Mouse (Mus musculus): ENCODE results near the gene Copb1. TPM values are rescaled to one million over a fixed set of nuclear protein-coding genes. Genes with fewer than 3 reads are reported as not detected.

The Copb1 gene
- polyA plus RNA-seq, 1 experiment from 2014 or later: 105 TPM

GRCm38 (mm10) chr7:114290078-114290506, 35.6 kb upstream of the Copb1 start:
- Histone ChIP-seq H3K9me3 (replicated peaks; ENCODE audit: control insufficient read depth, low read length) (no peaks in the 10 kb centered on the region), H3K27me3 (replicated peaks; ENCODE audit: control insufficient read depth, insufficient read depth, low read length) (no peaks in the 10 kb centered on the region), H3K36me3 (ENCODE audit: control insufficient read depth, insufficient read depth, low read length) (no peaks in the 10 kb centered on the region), H3K4me1 (ENCODE audit: control insufficient read depth, insufficient read depth, low read length) (peaks cover 2% of the 10 kb centered on the region; the same call in 1 of the 2 replicates), H3K4me3 (ENCODE audit: low read depth, low read length) (no peak overlapping the region), H3K4me2 (ENCODE audit: low read length) (no peak overlapping the region), H3K9ac (ENCODE audit: low read length) (no peak overlapping the region), H3K27ac (ENCODE audit: low read depth, low read length) (peak overlapping the region; percentile 1; the same call in 1 of the 2 replicates)
- DNase-seq (ENCODE audit: low spot score): peak; percentile 61
- WGBS: 58% methylated on average over 5 of the region's 5 CpGs
- peak; percentile 68; the same call in 1 of the 2 replicates for ATAC-seq

- Histone ChIP-seq H3K4me3 (ENCODE audit: low read depth, low read length) (no peak overlapping the region), H3K27ac (ENCODE audit: low read depth, low read length) (no peak overlapping the region), H3K9ac (ENCODE audit: low read length) (no peak overlapping the region), H3K36me3 (ENCODE audit: control insufficient read depth, insufficient read depth, low read length) (no peaks in the 10 kb centered on the region), H3K27me3 (replicated peaks; ENCODE audit: control insufficient read depth, insufficient read depth, low read length) (no peaks in the 10 kb centered on the region), H3K4me2 (ENCODE audit: low read length) (no peak overlapping the region), H3K4me1 (ENCODE audit: control insufficient read depth, insufficient read depth, low read length) (no peaks in the 10 kb centered on the region), H3K9me3 (replicated peaks; ENCODE audit: control insufficient read depth, low read length) (no peaks in the 10 kb centered on the region)
- DNase-seq (ENCODE audit: low spot score): no peak
- no peak for ATAC-seq
- WGBS: 93% methylated on average over 14 of the region's 14 CpGs
Measured at GRCm38 (mm10) chr7:114284296-114284910, 29.9 kb upstream of the Copb1 start.

- H3K9me3 ChIP-seq (replicated peaks; ENCODE audit: control insufficient read depth, low read length): no peaks in the 10 kb centered on the region
- H3K4me2 ChIP-seq (ENCODE audit: low read length): no peak overlapping the region
- DNase-seq (ENCODE audit: low spot score): no peak
- H3K27me3 ChIP-seq (replicated peaks; ENCODE audit: control insufficient read depth, insufficient read depth, low read length): no peaks in the 10 kb centered on the region
- no peak for ATAC-seq
- H3K27ac ChIP-seq (ENCODE audit: low read depth, low read length): no peak overlapping the region
- WGBS: 84% methylated on average over 9 of the region's 9 CpGs
- no peaks in the 10 kb centered on the region for H3K36me3 ChIP-seq (ENCODE audit: control insufficient read depth, insufficient read depth, low read length)
- no peak overlapping the region for H3K9ac ChIP-seq (ENCODE audit: low read length)
- H3K4me3 ChIP-seq (ENCODE audit: low read depth, low read length): no peak overlapping the region
- no peaks in the 10 kb centered on the region for H3K4me1 ChIP-seq (ENCODE audit: control insufficient read depth, insufficient read depth, low read length)
Measured at GRCm38 (mm10) chr7:114283006-114283405, 28.5 kb upstream of the Copb1 start.

GRCm38 (mm10) chr7:114281671-114282070, 27.2 kb upstream of the Copb1 start:
- Histone ChIP-seq H3K4me2 (ENCODE audit: low read length) (no peak overlapping the region), H3K27ac (ENCODE audit: low read depth, low read length) (no peak overlapping the region), H3K4me1 (ENCODE audit: control insufficient read depth, insufficient read depth, low read length) (no peaks in the 10 kb centered on the region), H3K27me3 (replicated peaks; ENCODE audit: control insufficient read depth, insufficient read depth, low read length) (no peaks in the 10 kb centered on the region), H3K4me3 (ENCODE audit: low read depth, low read length) (no peak overlapping the region), H3K9ac (ENCODE audit: low read length) (no peak overlapping the region), H3K36me3 (ENCODE audit: control insufficient read depth, insufficient read depth, low read length) (no peaks in the 10 kb centered on the region), H3K9me3 (replicated peaks; ENCODE audit: control insufficient read depth, low read length) (no peaks in the 10 kb centered on the region)
- peak; percentile 62 for ATAC-seq
- WGBS: 55% methylated on average over 3 of the region's 3 CpGs
- DNase-seq (ENCODE audit: low spot score): peak; percentile 67

GRCm38 (mm10) chr7:114276005-114276752, 21.7 kb upstream of the Copb1 start, which contains the start of gene Psma1:
Gene Psma1, minus strand, starts transcription at chr7:114276118.
- H3K4me2 ChIP-seq (ENCODE audit: low read length): peak within 1 kb of the TSS; percentile 67
- peak within 1 kb of the TSS; percentile 93 for H3K9ac ChIP-seq (ENCODE audit: low read length)
- H3K4me3 ChIP-seq (ENCODE audit: low read depth, low read length): peak within 1 kb of the TSS; percentile 93
- no peaks in the 10 kb centered on the region for H3K27me3 ChIP-seq (replicated peaks; ENCODE audit: control insufficient read depth, insufficient read depth, low read length)
- DNase-seq (ENCODE audit: low spot score) (peak; percentile 99), ATAC-seq (peak; percentile 94)
- 0 out of 2 replicates have a peak within 1 kb of the TSS, but pooled peaks have one; percentile 5 for H3K27ac ChIP-seq (ENCODE audit: low read depth, low read length)
- no peaks in the 10 kb centered on the region for H3K9me3 ChIP-seq (replicated peaks; ENCODE audit: control insufficient read depth, low read length)
- peaks cover 27% of the 10 kb centered on the region for H3K36me3 ChIP-seq (ENCODE audit: control insufficient read depth, insufficient read depth, low read length)
- under 1% methylated on average over 39 of the region's 39 CpGs for WGBS
- no peaks in the 10 kb centered on the region; the same call in 1 of the 2 replicates for H3K4me1 ChIP-seq (ENCODE audit: control insufficient read depth, insufficient read depth, low read length)

GRCm38 (mm10) chr7:114275372-114276004, 21.0 kb upstream of the Copb1 start:
- ATAC-seq (peak; percentile 57; the same call in 1 of the 2 replicates), DNase-seq (ENCODE audit: low spot score) (no peak)
- Histone ChIP-seq H3K4me1 (ENCODE audit: control insufficient read depth, insufficient read depth, low read length) (no peaks in the 10 kb centered on the region; the same call in 1 of the 2 replicates), H3K9ac (ENCODE audit: low read length) (peak overlapping the region; percentile 93), H3K36me3 (ENCODE audit: control insufficient read depth, insufficient read depth, low read length) (peaks cover 31% of the 10 kb centered on the region), H3K4me3 (ENCODE audit: low read depth, low read length) (peak overlapping the region; percentile 93), H3K4me2 (ENCODE audit: low read length) (peak overlapping the region; percentile 67), H3K27ac (ENCODE audit: low read depth, low read length) (0 out of 2 replicates have a peak overlapping the region, but pooled peaks have one; percentile 5), H3K9me3 (replicated peaks; ENCODE audit: control insufficient read depth, low read length) (no peaks in the 10 kb centered on the region), H3K27me3 (replicated peaks; ENCODE audit: control insufficient read depth, insufficient read depth, low read length) (no peaks in the 10 kb centered on the region)
- under 1% methylated on average over 24 of the region's 24 CpGs for WGBS

- ATAC-seq: no peak
- no peaks in the 10 kb centered on the region for H3K9me3 ChIP-seq (replicated peaks; ENCODE audit: control insufficient read depth, low read length)
- H3K4me3 ChIP-seq (ENCODE audit: low read depth, low read length): no peak overlapping the region
- no peak overlapping the region for H3K9ac ChIP-seq (ENCODE audit: low read length)
- H3K4me1 ChIP-seq (ENCODE audit: control insufficient read depth, insufficient read depth, low read length): no peaks in the 10 kb centered on the region
- H3K27me3 ChIP-seq (replicated peaks; ENCODE audit: control insufficient read depth, insufficient read depth, low read length): no peaks in the 10 kb centered on the region
- H3K27ac ChIP-seq (ENCODE audit: low read depth, low read length): no peak overlapping the region
- H3K4me2 ChIP-seq (ENCODE audit: low read length): no peak overlapping the region
- peaks cover 86% of the 10 kb centered on the region for H3K36me3 ChIP-seq (ENCODE audit: control insufficient read depth, insufficient read depth, low read length)
- no peak for DNase-seq (ENCODE audit: low spot score)
- WGBS: 95% methylated on average over 5 of the region's 5 CpGs
Measured at GRCm38 (mm10) chr7:114268446-114268845, 13.9 kb upstream of the Copb1 start.

GRCm38 (mm10) chr7:114251684-114252083, 2.8 kb downstream of the Copb1 start:
- Histone ChIP-seq H3K9me3 (replicated peaks; ENCODE audit: control insufficient read depth, low read length) (no peaks in the 10 kb centered on the region), H3K4me2 (ENCODE audit: low read length) (no peak overlapping the region), H3K27ac (ENCODE audit: low read depth, low read length) (no peak overlapping the region), H3K36me3 (ENCODE audit: control insufficient read depth, insufficient read depth, low read length) (peaks cover 48% of the 10 kb centered on the region), H3K4me3 (ENCODE audit: low read depth, low read length) (no peak overlapping the region), H3K4me1 (ENCODE audit: control insufficient read depth, insufficient read depth, low read length) (0 out of 2 replicates have a peak, but pooled peaks cover 2% of the 10 kb centered on the region), H3K27me3 (replicated peaks; ENCODE audit: control insufficient read depth, insufficient read depth, low read length) (no peaks in the 10 kb centered on the region), H3K9ac (ENCODE audit: low read length) (no peak overlapping the region)
- ATAC-seq: no peak
- no peak for DNase-seq (ENCODE audit: low spot score)
- 90% methylated on average over 3 of the region's 3 CpGs for WGBS

Data from forebrain, embryonic 14.5 days (tissue).